Mouse (Mus musculus) forebrain, embryonic 14.5 days (tissue): ENCODE data around the gene Hmbs. TPM values are rescaled to one million over a fixed set of nuclear protein-coding genes. Genes with fewer than 3 reads are reported as not detected.
A peak's percentile ranks its signal among the peaks of the same experiment; 100 is the strongest.
"Not testable (repeated sequence)": the region's sequence is repeated elsewhere in the genome, so short reads cannot be mapped to it uniquely, and the experiment has no call there.

Experiments
- ATAC-seq: fragments of 200-750 bp; cut with Nextera tagmentation; 2 replicates; pipeline ENCODE4 v1.8.0; 2017; ENCODE audit warnings: mild to moderate bottlenecking, moderate library complexity
- DNase-seq: peaks from one replicate; pipeline ENCODE4 v3.0.0-alpha.2; 2015; ENCODE audit warnings: low spot score
- H3K27ac ChIP-seq: fragments of 300-500 bp; sonication (generic); 2 replicates; pipeline ENCODE4 v1.5.1; 2014; ENCODE audit warnings: low read depth, mild to moderate bottlenecking, control low read depth, low read length, moderate library complexity
- H3K27me3 ChIP-seq: fragments of 300-500 bp; sonication (generic); replicated peaks from 2 replicates; pipeline ENCODE4 v1.6.1; 2014; ENCODE audit warnings: low read length, control low read depth, mixed read lengths; ENCODE audit not compliant: control insufficient read depth, insufficient read depth
- H3K36me3 ChIP-seq: fragments of 300-500 bp; sonication (generic); 2 replicates; pipeline ENCODE4 v1.6.1; 2014; ENCODE audit warnings: low read length, control low read depth; ENCODE audit not compliant: control insufficient read depth, insufficient read depth
- H3K4me1 ChIP-seq: fragments of 300-500 bp; sonication (generic); 2 replicates; pipeline ENCODE4 v1.6.1; 2014; ENCODE audit warnings: antibody characterized with exemption, low read length, control low read depth; ENCODE audit not compliant: control insufficient read depth, insufficient read depth
- H3K4me2 ChIP-seq: fragments of 300-500 bp; sonication (generic); 2 replicates; pipeline ENCODE4 v1.6.1; 2014; ENCODE audit warnings: mild to moderate bottlenecking, control low read depth, low read length
- H3K4me3 ChIP-seq: fragments of 300-500 bp; sonication (generic); 2 replicates; pipeline ENCODE4 v1.5.1; 2014; ENCODE audit warnings: low read depth, low read length, control low read depth
- H3K9ac ChIP-seq: fragments of 300-500 bp; sonication (generic); 2 replicates; pipeline ENCODE4 v1.6.1; 2014; ENCODE audit warnings: mild to moderate bottlenecking, low read length, control low read depth, moderate library complexity
- H3K9me3 ChIP-seq: fragments of 300-500 bp; sonication (generic); replicated peaks from 2 replicates; pipeline ENCODE4 v1.6.1; 2016; ENCODE audit warnings: low read length, control low read depth, mixed read lengths; ENCODE audit not compliant: control insufficient read depth
- WGBS: fragments of 180-500 bp; shearing (Covaris S2); extraction: QIAGEN DNeasy Blood & Tissue Kit; methylation state at CpG from one replicate; pipeline ENCODE4 v1.1.7; 2014; 5-methylcytosine and 5-hydroxymethylcytosine counted together
- polyA plus RNA-seq: library from polyadenylated mRNA; unstranded; fragments of >200 nt; fragmentation: Nextera tagmentation; extraction: Ambion mirVana; gene quantifications from 2 replicates; pipeline ENCODE4 v1.2.1, GENCODE M21; 2014

Hmbs gene
- polyA plus RNA-seq, 1 experiment from 2014 or later: 74.3 TPM

GRCm38 (mm10) chr9:44377335-44377734 is 33.3 kb upstream of the Hmbs start:
- H3K4me2 ChIP-seq, H3K9ac ChIP-seq, H3K4me3 ChIP-seq, H3K9me3 ChIP-seq, ATAC-seq, H3K4me1 ChIP-seq, H3K27me3 ChIP-seq, H3K27ac ChIP-seq, DNase-seq: not testable (repeated sequence)
- H3K36me3 ChIP-seq: peaks cover 16% of the 10 kb centered on the region
- WGBS: 79% methylated on average over 2 of the region's 2 CpGs

DNA sequence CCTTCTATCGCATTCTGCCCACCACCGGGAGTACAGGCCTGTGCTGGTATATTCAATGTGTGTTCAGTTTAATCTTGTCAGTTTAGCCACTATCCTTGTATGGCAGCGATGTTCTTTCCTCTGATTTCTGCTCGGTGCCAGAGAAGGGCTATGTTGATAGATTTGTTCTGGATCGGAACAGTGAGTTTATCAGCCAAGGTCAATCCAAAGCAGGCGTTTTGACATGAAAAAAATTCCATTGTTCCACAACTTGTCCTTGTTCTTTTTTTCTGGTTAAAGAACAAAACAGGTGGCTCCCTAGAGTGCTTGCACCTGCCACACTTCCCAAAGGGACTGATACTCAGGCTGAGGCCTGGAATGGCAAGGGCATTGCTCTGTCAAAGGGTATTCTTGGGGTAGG is 32.1 kb upstream of the Hmbs start:
- ATAC-seq (no peak), DNase-seq (no peak)
- WGBS: 91% methylated on average over 6 of the region's 6 CpGs
- H3K36me3 ChIP-seq: peaks cover 4% of the 10 kb centered on the region
- H3K4me1 ChIP-seq: peaks cover 8% of the 10 kb centered on the region
- H3K27ac ChIP-seq: no peak overlapping the region
- no peaks in the 10 kb centered on the region for H3K27me3 ChIP-seq
- no peaks in the 10 kb centered on the region for H3K9me3 ChIP-seq
- H3K4me3 ChIP-seq: no peak overlapping the region
- H3K4me2 ChIP-seq: no peak overlapping the region
- no peak overlapping the region for H3K9ac ChIP-seq

DNA sequence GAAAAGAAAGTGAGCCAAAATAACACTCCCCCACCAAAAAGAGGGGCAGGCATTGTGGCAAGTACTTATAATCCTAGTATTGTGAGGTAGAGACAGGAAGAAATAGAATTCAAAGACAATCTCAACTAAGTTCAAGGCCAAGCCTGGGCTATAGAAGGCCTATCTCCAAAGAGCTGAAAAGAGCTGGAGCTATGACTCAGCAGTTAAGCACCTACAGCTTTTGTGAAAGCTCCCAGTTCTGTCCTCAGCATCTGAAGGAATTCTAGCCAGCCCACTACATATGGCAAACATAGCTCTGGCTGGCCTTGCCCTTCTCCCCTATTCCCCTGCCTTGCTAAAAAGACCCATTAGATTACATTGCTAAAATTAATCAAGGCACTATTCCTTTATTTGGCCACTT is 29.4 kb upstream of the Hmbs start:
- DNase-seq (no peak), ATAC-seq (no peak)
- Histone ChIP-seq H3K9me3 (no peaks in the 10 kb centered on the region), H3K4me1 (no peaks in the 10 kb centered on the region), H3K4me2 (no peak overlapping the region), H3K27ac (no peak overlapping the region), H3K36me3 (no peaks in the 10 kb centered on the region), H3K9ac (no peak overlapping the region), H3K27me3 (no peaks in the 10 kb centered on the region), H3K4me3 (no peak overlapping the region)

DNA sequence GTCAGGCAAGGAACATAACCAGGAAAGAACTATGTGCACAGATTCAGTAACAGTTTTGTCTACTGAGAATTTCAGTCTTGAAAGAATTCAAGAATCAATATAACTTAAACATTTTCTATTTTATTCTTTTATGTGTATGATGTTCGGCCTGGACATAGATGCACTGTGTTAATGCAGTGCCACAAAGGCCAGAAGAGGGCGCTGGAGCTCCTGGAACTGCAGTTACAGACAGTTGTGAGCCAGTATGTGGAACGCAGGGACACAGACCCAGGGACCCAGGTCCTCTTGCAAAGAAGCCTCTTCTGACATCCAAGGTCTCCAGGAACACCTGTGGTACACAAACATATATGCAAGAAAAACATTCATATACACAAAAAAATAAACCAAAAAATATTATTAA is 20.5 kb upstream of the Hmbs start:
- H3K9ac ChIP-seq: no peak overlapping the region
- no peak overlapping the region for H3K27ac ChIP-seq
- ATAC-seq (no peak), DNase-seq (no peak)
- peaks cover 2% of the 10 kb centered on the region; the same call in 1 of the 2 replicates for H3K36me3 ChIP-seq
- no peaks in the 10 kb centered on the region for H3K27me3 ChIP-seq
- H3K4me3 ChIP-seq: no peak overlapping the region
- WGBS: 60% methylated on average over 3 of the region's 3 CpGs
- H3K4me1 ChIP-seq: peaks cover 7% of the 10 kb centered on the region
- H3K9me3 ChIP-seq: no peaks in the 10 kb centered on the region
- no peak overlapping the region for H3K4me2 ChIP-seq

GRCm38 (mm10) chr9:44361931-44362330 is 17.9 kb upstream of the Hmbs start:
- not testable (repeated sequence) for H3K9me3 ChIP-seq, H3K27me3 ChIP-seq, H3K4me1 ChIP-seq, H3K27ac ChIP-seq, DNase-seq
- Histone ChIP-seq H3K4me3 (peak overlapping the region; percentile 86), H3K36me3 (peaks cover 24% of the 10 kb centered on the region), H3K4me2 (peak overlapping the region; percentile 83), H3K9ac (peak overlapping the region; percentile 84; the same call in 1 of the 2 replicates)
- 41% methylated on average over 4 of the region's 4 CpGs for WGBS
- peak; percentile 38 for ATAC-seq

DNA sequence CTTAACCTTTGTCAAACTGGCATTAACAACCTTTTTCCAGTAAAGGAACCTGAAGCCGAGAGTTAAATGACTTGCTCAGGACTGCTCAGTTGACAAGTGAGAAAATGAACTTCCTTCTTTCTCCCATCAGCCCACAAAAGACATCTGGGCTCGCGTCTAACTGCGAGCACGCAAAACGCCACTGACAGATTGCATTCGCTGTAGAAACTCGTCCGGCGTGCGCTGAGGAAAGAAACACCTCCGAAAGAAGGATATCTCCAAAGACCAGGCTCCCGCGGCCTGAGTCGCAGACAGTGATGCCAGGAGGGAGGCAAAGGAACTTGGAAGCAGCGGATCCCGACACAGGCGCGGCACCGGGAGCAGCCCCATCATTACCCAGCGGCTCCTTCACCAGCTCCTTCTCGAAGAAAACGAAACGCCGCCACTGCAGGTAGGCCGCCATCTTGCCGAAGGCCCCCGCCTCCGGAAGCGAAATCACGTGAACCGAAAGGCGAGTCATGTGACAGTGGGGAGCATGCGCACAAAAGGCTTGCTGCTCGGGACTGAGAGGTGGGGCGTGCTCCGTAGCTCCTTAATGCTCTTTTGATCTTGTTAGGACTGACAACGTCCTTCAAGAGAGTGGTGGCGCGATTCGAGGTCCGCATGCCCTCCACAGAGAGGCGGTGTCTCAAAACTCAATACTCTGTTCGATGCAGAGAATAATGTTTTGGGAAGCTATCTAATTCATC is 17.3 kb upstream of the Hmbs start, which contains the start of gene Vps11:
TSS of gene Vps11 (minus strand) at position 481 of the 728 bp plus-strand sequence.
- under 1% methylated on average over 44 of the region's 44 CpGs for WGBS
- peak within 1 kb of the TSS; percentile 86 for H3K4me3 ChIP-seq
- H3K4me2 ChIP-seq: peak within 1 kb of the TSS; percentile 83
- no peaks in the 10 kb centered on the region for H3K27me3 ChIP-seq
- H3K9me3 ChIP-seq: no peaks in the 10 kb centered on the region
- peak; percentile 98 for DNase-seq
- peak; percentile 94 for ATAC-seq
- peaks cover 7% of the 10 kb centered on the region for H3K4me1 ChIP-seq
- peaks cover 29% of the 10 kb centered on the region for H3K36me3 ChIP-seq
- peak within 1 kb of the TSS; percentile 58 for H3K27ac ChIP-seq
- peak within 1 kb of the TSS; percentile 84 for H3K9ac ChIP-seq

DNA sequence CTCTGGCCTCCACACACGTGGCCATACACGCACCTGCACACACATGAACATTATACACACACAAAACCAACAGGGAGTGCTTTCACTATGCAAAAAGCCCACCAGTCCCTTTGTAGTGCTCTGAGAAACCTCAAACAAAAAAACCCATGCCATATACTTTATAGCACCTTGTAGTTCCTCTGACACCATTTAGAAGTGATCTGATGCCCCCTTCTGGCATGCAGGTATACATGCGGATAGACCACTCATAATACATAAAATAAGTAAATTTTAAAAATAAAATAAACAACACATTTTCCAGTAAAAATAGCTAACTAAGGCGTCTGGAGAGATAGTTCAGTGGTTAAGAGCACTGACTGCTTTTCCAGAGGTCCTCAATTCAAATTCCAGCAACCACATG is 13.2 kb upstream of the Hmbs start:
- Histone ChIP-seq H3K4me1 (peaks cover 7% of the 10 kb centered on the region), H3K36me3 (peaks cover 71% of the 10 kb centered on the region), H3K9me3 (no peaks in the 10 kb centered on the region), H3K9ac (no peak overlapping the region), H3K4me3 (no peak overlapping the region), H3K27ac (no peak overlapping the region), H3K4me2 (no peak overlapping the region), H3K27me3 (no peaks in the 10 kb centered on the region)
- no peak for ATAC-seq
- WGBS: 68% methylated on average over 4 of the region's 4 CpGs
- peak; percentile 73 for DNase-seq

GRCm38 (mm10) chr9:44353142-44353541 is 9.1 kb upstream of the Hmbs start:
- Histone ChIP-seq H3K4me2 (no peak overlapping the region), H3K4me1 (no peaks in the 10 kb centered on the region), H3K27ac (no peak overlapping the region), H3K9ac (no peak overlapping the region), H3K9me3 (no peaks in the 10 kb centered on the region), H3K4me3 (no peak overlapping the region), H3K36me3 (peaks cover 94% of the 10 kb centered on the region), H3K27me3 (no peaks in the 10 kb centered on the region)
- DNase-seq (no peak), ATAC-seq (no peak)
- WGBS: 94% methylated on average over 6 of the region's 6 CpGs

DNA sequence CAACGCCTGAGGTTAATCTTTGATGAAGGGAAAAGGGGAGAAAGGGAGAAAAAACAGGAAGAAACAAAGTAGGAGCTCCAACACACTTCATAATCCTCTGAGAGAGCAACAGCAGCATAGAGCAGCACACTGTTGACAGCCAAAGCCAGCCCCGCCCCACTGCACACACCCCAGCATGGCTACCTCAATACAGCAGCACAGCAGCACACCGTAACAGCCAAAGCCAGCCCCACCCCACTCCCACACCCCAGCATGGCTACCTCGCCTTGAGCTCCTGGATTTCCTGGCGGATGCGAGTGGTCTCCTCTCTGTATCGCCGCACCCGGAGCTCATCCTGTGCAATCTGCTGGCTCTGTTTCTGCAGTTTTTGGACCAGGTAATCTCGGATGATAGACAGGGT is 8.3 kb upstream of the Hmbs start:
- no peak for ATAC-seq
- H3K4me3 ChIP-seq: no peak overlapping the region
- no peaks in the 10 kb centered on the region for H3K27me3 ChIP-seq
- no peaks in the 10 kb centered on the region for H3K9me3 ChIP-seq
- no peak overlapping the region for H3K4me2 ChIP-seq
- WGBS: 91% methylated on average over 10 of the region's 10 CpGs
- H3K4me1 ChIP-seq: no peaks in the 10 kb centered on the region
- H3K9ac ChIP-seq: no peak overlapping the region
- peaks cover 96% of the 10 kb centered on the region for H3K36me3 ChIP-seq
- no peak overlapping the region for H3K27ac ChIP-seq
- no peak for DNase-seq
